In genomic region chr7:100104677-100105076, GRCm38 (mm10) we compare ENCODE assay signal across 24 mouse cellular contexts. TPM values are rescaled to one million over a fixed set of nuclear protein-coding genes. Genes with fewer than 3 reads are reported as not detected.
DNase-seq lines count a peak whose midpoint lies in the region; ATAC-seq and TF ChIP-seq lines count a peak whose summit lies in the region.
"Had no signal": no experiment of that assay in that cellular context is flagged by ENCODE, and none has a peak within 500 bp of the region (broad histone marks: within the 10 kb centered on the region; RNA-seq: fewer than 3 reads in every experiment).

No protein-coding gene starts in this region.

- TF ChIP-seq POLR2A in CH12.LX (IDR thresholded peaks at IDR 0.05; ENCODE audit: low read depth, low read length): no peak

- no peak for TF ChIP-seq CTCF in CH12.LX (conservative IDR thresholded peaks at IDR 0.05 in 1 of 2, IDR thresholded peaks at IDR 0.05 in 1 of 2; ENCODE audit: low read depth in 2 of 2, low read length in 2 of 2)

- no peak for TF ChIP-seq RAD21 in CH12.LX (IDR thresholded peaks at IDR 0.05; ENCODE audit: low read depth, low read length)

- H3K4me1 ChIP-seq in CH12.LX (ENCODE audit: control insufficient read depth in 1 of 2, insufficient read depth in 2 of 2): peaks cover 8 to 79% of the 10 kb centered on the region in 2 experiments

- peak overlapping the region; percentile 64 for H3K9ac ChIP-seq in CH12.LX (ENCODE audit: insufficient read depth, low read depth)

- in situ Hi-C loops in CH12.LX (cut with MboI; ENCODE audit: low pct_ligation_motif_present, low pct_unique_long_range_greater_than_20kb, low sequenced_read_pairs): no loop called here

- DNase-seq in 416B (ENCODE audit: low read depth): peak; percentile 43
- peak; percentile 33 for DNase-seq in A20 (ENCODE audit: low read depth, low spot score)
- DNase-seq in CH12.LX (ENCODE audit: extremely low read depth): peak; percentile 65
- peak; percentile 40 for DNase-seq in splenic B cell, adult 2 months (ENCODE audit: low read depth, low spot score)
- DNase-seq in testis, postnatal 14 days (ENCODE audit: low spot score): no peak
- no peak for DNase-seq in cerebellum, postnatal 14 days
- DNase-seq: adrenal gland, adult 2 months; adrenal gland, adult 8-10 months; adrenal gland, postnatal 10 days; adrenal gland, postnatal 14 days; adrenal gland, postnatal 25 days; adrenal gland, postnatal 36 days; B cell, adult 2 months; cerebellum, adult 11 months; cerebellum, adult 11-12 months; cerebellum, adult 18-20 months; cerebellum, adult 2 months; cerebellum, adult 8-10 months had no signal

- peaks cover 4% of the 10 kb centered on the region for H3K79me2 ChIP-seq in CH12.LX (replicated peaks; ENCODE audit: control insufficient read depth, extremely low read depth, insufficient read depth, poor library complexity, severe bottlenecking)

- no peak for ATAC-seq in frontal cortex, adult (ENCODE audit: low TSS enrichment)
- no peak for ATAC-seq in megakaryocyte-erythroid progenitor cell, adult 5-6 weeks (replicated peaks; ENCODE audit: low FRiP score, low TSS enrichment, poor library complexity, severe bottlenecking)
- ATAC-seq: activated CD4-positive, CD25-positive, alpha-beta regulatory T cell, adult 4 months; CD4-positive, CD25-positive, alpha-beta regulatory T cell, adult 4 months; Patski had no signal

- peak overlapping the region in 2 of 3 experiments; percentile 9 to 50 for H3K4me3 ChIP-seq in CH12.LX (replicated peaks in 1 of 3; ENCODE audit: low read depth in 2 of 3, low read length in 2 of 3, poor library complexity in 1 of 3)

- TF ChIP-seq EP300 in CH12.LX (IDR thresholded peaks at IDR 0.05; ENCODE audit: low read length): peak; percentile 82

- peak overlapping the region; percentile 98 for H3K27ac ChIP-seq in CH12.LX (ENCODE audit: insufficient read depth, low read depth)

- H3K27me3 ChIP-seq in CH12.LX (replicated peaks): no peaks in the 10 kb centered on the region
- H3K27me3 ChIP-seq in splenic B cell, adult 2 months (ENCODE audit: control insufficient read depth, insufficient read depth, low read length, poor library complexity, severe bottlenecking): no peaks in the 10 kb centered on the region
- H3K27me3 ChIP-seq: Patski had no signal

- H3K4me2 ChIP-seq in CH12.LX (ENCODE audit: insufficient read depth, low read depth, poor library complexity, severe bottlenecking): peak overlapping the region; percentile 98

- peaks cover 4% of the 10 kb centered on the region for H3K9me3 ChIP-seq in CH12.LX (replicated peaks; ENCODE audit: low read length)
- H3K9me3 ChIP-seq: G1E had no signal

- H3K36me3 ChIP-seq in CH12.LX (replicated peaks in 1 of 2; ENCODE audit: control insufficient read depth in 1 of 2, insufficient read depth in 1 of 2, low read length in 1 of 2): peaks cover 42 to 63% of the 10 kb centered on the region in 2 experiments
- H3K36me3 ChIP-seq in splenic B cell, adult 2 months (ENCODE audit: control insufficient read depth, insufficient read depth, low read length, poor library complexity, severe bottlenecking): peaks cover 20% of the 10 kb centered on the region

- dilution Hi-C loops in CH12.LX (cut with MboI; ENCODE audit: extremely low pct_ligation_motif_present, extremely low pct_unique_long_range_greater_than_20kb, low sequenced_read_pairs): no loop called here

TF ChIP-seq in CH12.LX, 34 proteins besides CTCF, POLR2A, EP300 and RAD21:
- TF ChIP-seq MXI1 (IDR thresholded peaks at IDR 0.05; ENCODE audit: low read depth, low read length) (0 out of 2 replicates have a peak, but pooled peaks have one; percentile 25), SIN3A (IDR thresholded peaks at IDR 0.05; ENCODE audit: low read length) (peak; percentile 81; the same call in 1 of the 2 replicates), MYC (IDR thresholded peaks at IDR 0.05; ENCODE audit: low read depth, low read length) (0 out of 2 replicates have a peak, but pooled peaks have one; percentile 29), USF2 (conservative IDR thresholded peaks at IDR 0.05; ENCODE audit: low read depth, low read length) (no peak), RCOR1 (conservative IDR thresholded peaks at IDR 0.05; ENCODE audit: low read depth, low read length) (0 out of 2 replicates have a peak, but pooled peaks have one; percentile 17), ZC3H11A (IDR thresholded peaks at IDR 0.05; ENCODE audit: low read depth, low read length) (no peak), ETS1 (conservative IDR thresholded peaks at IDR 0.05; ENCODE audit: low read depth, low read length) (peak; percentile 76), BHLHE40 (IDR thresholded peaks at IDR 0.05; ENCODE audit: low read depth, low read length) (peak; percentile 37; the same call in 1 of the 2 replicates), ELF1 (IDR thresholded peaks at IDR 0.05; ENCODE audit: low read depth, low read length) (0 out of 2 replicates have a peak, but pooled peaks have one; percentile 5), TCF12 (IDR thresholded peaks at IDR 0.05; ENCODE audit: low read depth, low read length) (peak; percentile 34; the same call in 1 of the 2 replicates), JUND (conservative IDR thresholded peaks at IDR 0.05; ENCODE audit: low read depth, low read length) (peak; percentile 67), TBP (conservative IDR thresholded peaks at IDR 0.05; ENCODE audit: low read depth, low read length) (peak; percentile 50; the same call in 1 of the 2 replicates), MAFK (IDR thresholded peaks at IDR 0.05; ENCODE audit: insufficient replicate concordance, low read length) (peak; percentile 69; the same call in 1 of the 2 replicates), MAX (IDR thresholded peaks at IDR 0.05; ENCODE audit: low read length) (0 out of 2 replicates have a peak, but pooled peaks have one; percentile 20), PAX5 (IDR thresholded peaks at IDR 0.05; ENCODE audit: low read length) (no peak), MEF2A (IDR thresholded peaks at IDR 0.05; ENCODE audit: borderline replicate concordance, low read depth, low read length) (peak; percentile 85), KAT2A (IDR thresholded peaks at IDR 0.05; ENCODE audit: insufficient replicate concordance, low read length) (no peak), USF1 (IDR thresholded peaks at IDR 0.05; ENCODE audit: low read depth, low read length) (no peak), NELFE (IDR thresholded peaks at IDR 0.05; ENCODE audit: low read depth, low read length) (0 out of 2 replicates have a peak, but pooled peaks have one; percentile 17)

RNA-seq across cellular contexts. Expression of gene Pold3, which starts 16.7 kb away (rescaled TPM):
- 59.5 and 61.0 TPM in 2 replicates for total RNA-seq in CH12.LX (2012; rRNA removed)
- 88.0 and 94.3 TPM in 2 replicates for total RNA-seq in CH12.LX (2014; rRNA removed)
- 120 and 121 TPM in 2 replicates for polyA plus RNA-seq in CH12.LX (2012; ENCODE audit: insufficient read length, low read depth)
- 91.8 and 98.7 TPM in 2 replicates for total RNA-seq in megakaryocyte-erythroid progenitor cell, adult 5-6 weeks (2014; fragmentation: Nextera tagmentation)
- 97.0 and 121 TPM in 2 replicates for total RNA-seq in megakaryocyte-erythroid progenitor cell, adult 5-6 weeks (2017)

RNA-seq across cellular contexts. Expression of gene Lipt2, which starts 54.4 kb away (rescaled TPM):
- 5.3 and 5.7 TPM in 2 replicates for total RNA-seq in CH12.LX (2012; rRNA removed)
- 15.0 and 15.4 TPM in 2 replicates for total RNA-seq in CH12.LX (2014; rRNA removed)
- polyA plus RNA-seq in CH12.LX (2012; ENCODE audit: insufficient read length, low read depth): 7.7 and 10.3 TPM in 2 replicates
- total RNA-seq in megakaryocyte-erythroid progenitor cell, adult 5-6 weeks (2014; fragmentation: Nextera tagmentation): 5.2 and 13.0 TPM in 2 replicates
- 8.5 and 16.9 TPM in 2 replicates for total RNA-seq in megakaryocyte-erythroid progenitor cell, adult 5-6 weeks (2017)
- polyA plus RNA-seq: CD4-positive, CD25-positive, alpha-beta regulatory T cell, adult 4 months had no signal

Comparison
In these comparisons a context has a peak if more than half of its experiments do, and no peak if none do; other contexts are left out.
1. DNase-seq: peak in 416B (single experiment), A20 (single experiment), CH12.LX (single experiment) and splenic B cell, adult 2 months (single experiment); none in testis, postnatal 14 days (single experiment) and cerebellum, postnatal 14 days (0 of 2).